Mouse (Mus musculus) MEL-GATA-1-ER (cell line): Measurements from ENCODE around the gene Unc5b.

ENCODE experiments used
- DNase-seq: peaks from one replicate; pipeline ENCODE4 v3.0.0-alpha.2; 2012; ENCODE audit warnings: low read depth; ENCODE audit errors: extremely low read depth

Gene Unc5b

GRCm38 (mm10) chr10:60801168-60801897, 30.0 kb downstream of the Unc5b start:
- no peak for DNase-seq

GRCm38 (mm10) chr10:60800295-60801167, 30.9 kb downstream of the Unc5b start:
- no peak for DNase-seq

- no peak for DNase-seq
These were observed 33.5 kb downstream of the Unc5b start for GRCm38 (mm10) chr10:60797682-60798422.

- DNase-seq = no peak
These were observed 34.9 kb downstream of the Unc5b start for GRCm38 (mm10) chr10:60796474-60796873.

- no peak for DNase-seq
These were observed 35.4 kb downstream of the Unc5b start for GRCm38 (mm10) chr10:60796028-60796427.

- no peak for DNase-seq
These were observed 36.6 kb downstream of the Unc5b start for GRCm38 (mm10) chr10:60794792-60795191.

GRCm38 (mm10) chr10:60794374-60794773, 37.0 kb downstream of the Unc5b start:
- no peak for DNase-seq

GRCm38 (mm10) chr10:60792841-60793240, 38.5 kb downstream of the Unc5b start:
- no peak for DNase-seq

- DNase-seq = no peak
These were observed 39.0 kb downstream of the Unc5b start for GRCm38 (mm10) chr10:60792365-60792764.

GRCm38 (mm10) chr10:60790912-60791311, 40.5 kb downstream of the Unc5b start:
- no peak for DNase-seq

GRCm38 (mm10) chr10:60787303-60788074, 43.9 kb downstream of the Unc5b start:
- DNase-seq = no peak

GRCm38 (mm10) chr10:60783608-60784007, 47.8 kb downstream of the Unc5b start:
- DNase-seq = no peak

GRCm38 (mm10) chr10:60779628-60780027, 51.8 kb downstream of the Unc5b start:
- no peak for DNase-seq

GRCm38 (mm10) chr10:60778542-60778941, 52.8 kb downstream of the Unc5b start:
- no peak for DNase-seq

GRCm38 (mm10) chr10:60775473-60775872, 55.9 kb downstream of the Unc5b start:
- no peak for DNase-seq

- no peak for DNase-seq
These were observed 56.8 kb downstream of the Unc5b start for GRCm38 (mm10) chr10:60774616-60775015.

- no peak for DNase-seq
These were observed 60.5 kb downstream of the Unc5b start for GRCm38 (mm10) chr10:60770855-60771254.

- no peak for DNase-seq
These were observed 62.8 kb downstream of the Unc5b start for GRCm38 (mm10) chr10:60768614-60769013.

GRCm38 (mm10) chr10:60767400-60767799, 64.0 kb downstream of the Unc5b start:
- DNase-seq = no peak

GRCm38 (mm10) chr10:60762126-60762525, 69.3 kb downstream of the Unc5b start:
- no peak for DNase-seq

GRCm38 (mm10) chr10:60760377-60760776, 71.0 kb downstream of the Unc5b start:
- DNase-seq = peak; percentile 71
